Mouse (Mus musculus) gonadal fat pad, adult 2 months (tissue): ENCODE results near the gene Ubtf. TPM values are rescaled to one million over a fixed set of nuclear protein-coding genes. Genes with fewer than 3 reads are reported as not detected.
"Not testable (repeated sequence)": the region's sequence is repeated elsewhere in the genome, so short reads cannot be mapped to it uniquely, and the experiment has no call there.

Source experiments
- DNase-seq: peaks from one replicate; pipeline ENCODE4 v3.0.0-alpha.2; 2012; ENCODE audit warnings: low read depth
- polyA plus RNA-seq: library from polyadenylated mRNA; depleted of rRNA; stranded (reverse); fragments of >200 nt; gene quantifications from 2 replicates; pipeline ENCODE4 v1.2.3, GENCODE M21; 2012

The Ubtf gene
- polyA plus RNA-seq, 1 experiment = 27.5 TPM

DNA sequence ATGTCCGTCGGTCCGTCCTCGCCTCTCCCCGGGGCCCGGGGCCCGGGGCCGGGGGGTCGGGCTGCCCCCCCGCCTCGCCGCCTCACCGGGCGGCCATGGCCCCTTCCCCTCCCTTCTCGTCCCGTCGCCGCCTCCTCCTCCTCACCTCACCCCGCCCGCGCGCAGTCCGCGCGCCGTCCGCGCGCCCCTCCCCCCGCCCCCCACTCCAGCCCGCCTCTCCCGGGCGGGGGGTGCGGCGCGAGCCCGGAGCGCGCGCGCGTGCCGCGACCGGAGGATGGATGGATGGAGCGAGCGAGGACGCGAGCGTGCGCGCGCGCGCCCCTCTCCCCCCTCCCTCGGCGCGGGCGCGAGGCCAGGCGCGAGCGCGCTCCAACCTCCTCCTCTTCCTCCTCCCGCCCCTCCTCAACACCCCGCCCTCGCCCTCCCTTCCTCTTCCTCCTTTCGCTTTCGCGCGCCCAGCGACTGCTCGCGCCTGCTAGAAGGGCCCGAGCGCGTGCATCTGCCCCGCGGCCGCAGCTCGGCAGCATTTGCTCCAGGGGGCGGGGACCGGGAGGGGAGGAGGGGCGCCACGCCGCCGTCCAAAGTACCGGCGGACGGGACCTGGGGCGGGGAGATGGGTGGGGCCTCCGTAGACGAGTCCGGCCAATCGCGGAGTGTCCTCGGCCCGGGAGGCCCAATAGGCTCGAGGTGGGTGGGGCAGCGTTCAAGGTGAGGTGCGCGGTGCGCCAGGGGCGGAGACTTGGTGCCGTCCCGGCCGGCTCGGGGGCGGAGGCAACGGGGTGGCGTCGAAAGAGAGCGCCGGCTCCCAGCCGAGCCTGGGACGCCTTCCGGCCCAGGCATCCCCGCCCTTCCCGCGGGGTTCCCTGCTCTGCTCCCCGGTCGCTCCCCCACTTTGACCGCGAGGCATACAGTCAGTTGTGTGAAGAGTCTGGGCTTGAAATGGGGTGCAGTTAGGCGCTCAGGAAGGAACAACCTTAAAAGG, 22.8 kb downstream of the Ubtf start, which contains the start of gene Atxn7l3:
Gene Atxn7l3 (minus strand): TSS at position 141 of the 982 bp plus-strand sequence.
- DNase-seq = no peak

DNA sequence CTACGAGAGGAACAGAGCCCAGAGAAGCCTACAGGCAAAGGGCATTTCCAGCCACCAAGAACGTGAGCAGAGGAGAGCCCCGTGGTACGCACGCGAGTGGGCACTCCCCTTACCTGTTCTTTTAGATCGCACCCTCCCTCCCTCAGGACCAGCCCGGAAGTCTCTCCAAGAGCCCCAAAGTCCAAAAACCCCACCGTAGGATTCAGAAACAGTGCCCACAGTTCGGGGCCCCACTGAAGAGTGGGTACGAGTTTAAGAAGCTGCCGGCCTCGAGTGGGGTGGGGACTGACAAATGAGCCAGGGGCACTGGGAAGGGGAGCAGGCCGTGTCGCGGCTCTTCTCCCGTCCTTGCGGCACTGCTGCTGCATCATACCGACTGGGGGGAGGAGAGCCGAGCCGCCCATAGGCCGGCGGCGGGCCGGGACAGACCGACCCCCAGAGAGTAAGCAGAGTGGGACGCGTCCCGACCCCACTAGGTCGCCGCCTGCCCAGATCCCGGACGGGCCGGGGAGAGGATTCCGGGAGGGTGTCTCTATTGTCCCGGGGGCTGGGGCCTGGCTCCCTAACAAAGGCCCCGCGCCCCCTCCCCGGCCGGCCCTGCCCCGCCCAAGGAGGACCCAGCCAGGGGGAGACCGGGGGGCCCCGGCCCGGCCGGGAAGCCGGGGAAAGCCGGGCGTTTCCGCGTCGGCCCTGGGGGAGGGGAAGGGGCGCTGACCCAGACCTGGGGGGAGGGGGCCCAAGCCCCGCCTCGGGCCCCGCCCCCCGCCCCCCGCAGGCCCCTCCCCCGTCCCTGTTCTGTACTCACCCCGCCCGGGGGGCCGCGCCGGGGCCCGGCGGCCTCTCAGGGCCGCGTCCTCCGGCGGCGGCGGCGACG, 23.7 kb downstream of the Ubtf start:
- no peak for DNase-seq

DNA sequence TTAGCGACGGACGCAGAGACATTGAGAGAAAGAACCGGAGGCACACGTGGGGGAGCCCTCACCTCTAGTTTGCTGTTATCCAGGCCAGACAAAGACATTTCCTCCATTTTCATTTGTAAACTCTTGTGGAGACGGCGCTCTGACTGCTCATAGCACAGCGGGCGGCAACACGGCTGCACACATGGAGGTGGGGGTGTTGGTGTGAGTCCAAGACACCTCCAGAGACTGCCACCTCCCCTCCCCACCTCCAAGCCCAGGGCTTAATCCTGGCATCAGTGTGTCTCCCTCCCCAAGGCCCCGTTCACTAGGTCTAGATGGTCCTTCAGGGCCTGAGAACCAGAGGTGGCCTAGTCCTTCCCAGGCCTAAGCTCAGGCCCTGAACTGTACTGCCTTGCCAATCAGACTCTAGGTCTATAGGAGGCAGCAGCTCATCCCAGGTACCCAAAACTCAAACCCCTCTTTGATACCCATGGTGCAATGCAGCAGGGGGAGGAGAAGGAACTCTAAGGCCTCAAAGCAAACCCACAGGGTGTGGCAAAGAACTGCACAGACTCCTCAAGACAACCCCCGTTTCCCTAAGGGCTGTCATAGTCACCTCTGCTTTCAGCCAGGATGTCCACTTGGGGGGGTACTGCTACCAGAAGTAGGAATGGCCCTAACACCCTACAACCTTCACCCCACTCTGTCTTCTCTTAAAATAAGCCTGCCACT, 24.5 kb downstream of the Ubtf start:
- DNase-seq = no peak

DNA sequence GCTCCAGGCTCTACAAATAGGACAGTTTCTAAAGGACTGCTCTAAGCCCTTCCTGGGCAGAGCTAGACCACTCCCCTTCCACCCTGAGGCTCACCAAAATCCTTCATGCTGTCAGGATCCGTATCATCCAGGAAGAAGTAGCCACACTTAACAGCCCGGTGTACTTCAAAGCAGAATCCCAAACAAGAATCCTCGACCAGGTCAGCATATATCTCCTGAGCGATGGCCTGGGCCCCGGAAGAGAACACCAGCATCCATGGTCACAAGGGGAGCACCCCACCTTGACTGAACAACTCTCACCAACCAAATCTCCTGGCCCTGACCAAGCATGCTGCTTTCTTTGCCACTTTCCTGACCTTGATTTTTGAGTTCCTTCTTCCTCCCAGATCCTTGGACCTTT, 25.1 kb downstream of the Ubtf start:
- no peak for DNase-seq

DNA sequence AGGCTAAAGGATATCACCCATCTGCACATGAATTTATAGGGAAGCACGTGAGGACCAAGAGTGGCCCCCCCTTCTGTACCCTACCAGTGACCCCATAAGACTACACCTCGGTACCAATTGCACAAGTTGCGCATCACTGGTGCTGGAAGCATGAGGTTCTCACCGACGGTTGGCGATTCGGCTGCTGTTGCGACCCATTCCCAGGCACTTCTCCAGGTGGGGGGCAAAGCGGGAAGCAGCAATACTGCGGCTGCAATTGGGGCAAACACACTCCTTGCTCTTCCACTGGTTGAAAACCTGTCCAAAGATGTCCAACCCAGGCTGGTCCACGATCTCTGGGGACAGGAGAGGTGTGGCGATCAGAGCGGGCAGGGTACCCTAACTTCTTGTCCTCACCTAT, 25.6 kb downstream of the Ubtf start:
- DNase-seq = no peak

DNA sequence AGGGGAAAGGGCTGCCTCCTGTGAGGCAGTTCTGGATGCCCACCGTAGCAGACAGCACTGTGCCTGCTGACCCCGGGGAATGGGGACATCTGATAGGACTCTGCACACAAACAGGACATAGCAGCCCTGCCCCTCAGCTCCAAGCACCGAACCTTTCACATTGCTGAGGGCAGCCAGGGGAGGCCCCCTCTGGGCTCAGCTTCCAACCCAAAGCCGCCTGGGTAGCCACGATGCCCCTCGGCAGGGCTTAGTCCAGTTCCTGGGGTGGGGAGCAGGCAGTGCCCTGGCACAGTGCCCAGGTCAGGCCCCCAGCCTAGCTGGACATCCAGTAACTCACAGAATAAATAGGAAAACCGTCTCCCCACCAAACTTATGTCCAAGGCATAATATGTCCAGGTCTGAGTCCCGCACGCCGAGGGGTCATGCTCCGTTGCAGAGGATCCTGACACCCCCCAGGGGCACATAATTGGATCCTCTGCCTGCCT, 28.4 kb downstream of the Ubtf start:
- no peak for DNase-seq

DNA sequence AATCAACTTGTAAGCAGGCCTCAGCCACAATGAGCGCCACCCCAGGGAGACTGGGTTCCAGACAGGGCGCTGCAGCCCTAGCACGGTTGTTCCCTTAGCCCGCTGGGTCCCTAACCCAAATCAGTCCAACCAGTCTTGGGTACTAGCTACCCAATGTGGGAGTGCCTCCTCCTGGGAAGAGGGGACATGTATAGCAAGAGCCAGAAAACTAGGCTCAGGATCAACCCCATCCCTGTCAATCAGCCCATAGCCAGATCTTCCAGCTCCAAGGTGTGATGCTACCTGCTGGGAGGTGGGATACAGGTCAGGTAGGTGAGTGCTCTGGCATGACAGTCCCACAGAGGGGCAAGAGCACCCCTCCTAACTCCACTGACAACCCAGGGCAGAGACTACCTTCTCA, 29.4 kb downstream of the Ubtf start:
- DNase-seq = no peak

DNA sequence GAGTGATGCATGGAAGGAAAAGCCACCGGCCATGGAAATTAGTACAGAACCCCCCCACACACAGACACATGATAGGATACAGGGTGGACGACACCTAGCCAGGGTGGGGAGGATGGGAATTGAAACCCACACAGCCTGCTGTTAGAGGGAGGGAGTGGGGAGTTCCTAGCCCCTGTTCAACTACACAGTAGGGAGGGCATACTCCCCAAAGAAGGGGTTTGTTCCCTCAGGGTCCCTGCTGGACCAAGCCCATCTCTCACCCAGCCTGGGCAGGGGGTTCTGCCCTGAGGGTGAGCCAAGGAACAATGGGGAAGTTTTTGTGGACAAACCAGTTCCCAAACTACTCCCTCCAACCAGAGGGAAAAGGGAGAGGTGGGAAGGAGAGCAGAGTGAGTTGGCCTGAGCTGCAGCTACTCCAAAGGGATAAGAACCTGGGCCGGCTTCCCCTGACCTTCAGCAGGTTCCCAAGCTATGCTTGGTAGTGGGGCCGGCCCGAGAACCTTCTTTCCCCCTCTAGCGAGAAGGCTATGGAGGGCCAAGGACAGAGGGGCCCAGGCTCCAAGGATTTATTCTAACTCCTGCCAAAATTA, 29.9 kb downstream of the Ubtf start:
- no peak for DNase-seq

DNA sequence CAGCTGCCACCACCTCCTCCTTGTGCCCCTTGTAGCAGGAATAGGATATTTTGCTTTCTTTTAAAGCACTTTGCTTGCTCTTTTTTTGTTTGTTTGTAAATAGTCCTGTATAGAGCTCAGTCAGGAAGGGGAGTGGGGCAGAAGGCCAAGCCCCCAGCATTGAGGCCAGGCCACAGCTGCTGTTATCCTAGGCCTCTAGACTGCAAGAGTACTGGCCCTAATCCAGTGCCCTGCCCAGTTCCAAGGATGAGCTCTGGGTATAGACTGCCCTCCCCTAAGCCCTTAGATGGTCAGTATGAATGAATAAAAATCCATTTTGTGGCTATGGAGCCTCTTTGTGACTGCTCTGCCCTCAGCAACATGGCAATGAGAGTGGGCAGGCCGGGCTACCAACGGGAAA, 30.6 kb downstream of the Ubtf start:
- DNase-seq = no peak

DNA sequence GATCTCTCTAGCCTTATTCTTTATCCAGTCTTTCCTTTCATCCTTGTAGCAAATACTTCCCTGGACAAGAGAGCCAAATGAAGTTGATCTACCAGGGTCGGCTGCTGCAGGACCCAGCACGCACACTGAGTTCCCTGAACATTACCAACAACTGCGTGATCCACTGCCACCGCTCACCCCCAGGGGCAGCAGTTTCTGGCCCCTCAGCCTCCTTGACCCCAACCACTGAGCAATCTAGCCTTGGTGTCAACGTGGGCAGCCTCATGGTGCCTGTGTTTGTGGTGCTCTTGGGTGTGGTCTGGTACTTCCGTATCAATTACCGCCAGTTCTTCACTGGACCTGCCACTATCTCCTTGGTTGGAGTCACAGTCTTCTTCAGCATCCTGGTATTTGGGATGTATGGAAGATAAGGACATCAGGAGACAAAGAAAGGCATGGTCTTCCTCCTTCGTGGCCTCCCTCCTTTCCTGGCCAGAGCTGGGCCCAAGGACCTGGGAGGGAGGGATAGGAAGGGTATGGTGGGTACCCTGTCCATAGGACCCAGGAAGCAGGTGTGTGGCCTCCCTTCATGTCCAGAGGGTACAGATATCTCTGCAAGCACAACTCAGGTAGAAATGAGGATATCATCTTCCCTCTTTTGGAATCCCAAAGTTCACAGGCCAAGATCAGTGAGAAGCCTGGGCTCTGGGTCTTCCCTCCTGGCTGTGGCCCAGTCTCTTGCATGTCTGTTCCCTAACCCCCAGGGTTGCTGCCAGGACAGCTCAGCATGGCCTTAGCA, 31.3 kb downstream of the Ubtf start:
- DNase-seq = no peak

DNA sequence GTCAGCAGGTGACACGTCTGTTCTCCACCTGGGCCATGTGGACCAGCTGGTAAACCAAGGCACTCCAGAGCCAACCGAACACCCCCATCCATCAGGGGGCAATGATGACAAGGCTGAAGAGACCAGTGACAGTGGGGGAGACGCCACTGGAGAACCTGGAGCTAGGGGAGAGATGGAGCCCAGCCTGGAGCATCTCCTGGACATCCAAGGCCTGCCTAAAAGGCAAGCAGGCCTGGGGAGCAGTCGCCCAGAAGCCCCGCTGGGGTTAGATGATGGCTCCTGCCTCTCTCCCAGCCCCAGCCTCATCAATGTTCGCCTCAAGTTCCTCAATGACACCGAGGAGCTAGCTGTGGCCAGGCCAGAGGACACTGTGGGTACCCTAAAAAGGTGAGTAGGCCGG, 32.1 kb downstream of the Ubtf start:
- no peak for DNase-seq

DNA sequence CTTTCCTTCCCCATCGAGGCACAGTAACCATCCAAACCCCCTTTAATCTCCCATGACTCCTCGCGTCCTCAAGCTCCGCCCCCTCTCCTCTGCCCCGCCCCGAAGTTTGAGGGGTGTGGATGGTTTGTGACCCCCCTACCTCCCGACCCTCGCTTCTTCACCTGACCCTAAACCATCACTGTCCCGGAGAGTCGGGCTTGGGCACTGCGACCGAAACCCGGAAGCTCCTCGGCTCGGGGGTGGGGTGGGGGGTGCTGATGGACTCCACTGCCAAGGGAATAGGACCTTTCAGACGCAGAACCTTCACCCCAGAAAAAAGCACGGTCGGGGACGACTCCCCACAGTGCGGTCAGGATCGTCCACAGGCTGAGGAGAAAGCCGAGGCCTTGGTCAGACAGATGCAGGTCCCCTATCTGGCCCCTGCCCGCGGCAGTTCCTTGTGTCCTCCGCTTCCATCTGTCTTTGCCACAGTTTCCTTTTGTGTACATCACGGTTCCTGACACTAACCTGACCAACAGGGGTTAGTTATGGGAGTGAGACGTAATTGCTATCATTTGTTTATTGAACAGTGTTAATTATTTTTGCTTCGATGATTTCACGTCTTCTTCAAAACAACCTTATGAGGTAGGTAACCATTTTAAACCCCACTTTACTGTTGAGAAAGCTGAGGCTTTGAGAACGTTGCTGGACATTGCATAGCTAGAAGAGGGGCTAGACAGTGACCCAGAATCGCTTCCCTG, 34.3 kb downstream of the Ubtf start:
- DNase-seq = no peak

DNA sequence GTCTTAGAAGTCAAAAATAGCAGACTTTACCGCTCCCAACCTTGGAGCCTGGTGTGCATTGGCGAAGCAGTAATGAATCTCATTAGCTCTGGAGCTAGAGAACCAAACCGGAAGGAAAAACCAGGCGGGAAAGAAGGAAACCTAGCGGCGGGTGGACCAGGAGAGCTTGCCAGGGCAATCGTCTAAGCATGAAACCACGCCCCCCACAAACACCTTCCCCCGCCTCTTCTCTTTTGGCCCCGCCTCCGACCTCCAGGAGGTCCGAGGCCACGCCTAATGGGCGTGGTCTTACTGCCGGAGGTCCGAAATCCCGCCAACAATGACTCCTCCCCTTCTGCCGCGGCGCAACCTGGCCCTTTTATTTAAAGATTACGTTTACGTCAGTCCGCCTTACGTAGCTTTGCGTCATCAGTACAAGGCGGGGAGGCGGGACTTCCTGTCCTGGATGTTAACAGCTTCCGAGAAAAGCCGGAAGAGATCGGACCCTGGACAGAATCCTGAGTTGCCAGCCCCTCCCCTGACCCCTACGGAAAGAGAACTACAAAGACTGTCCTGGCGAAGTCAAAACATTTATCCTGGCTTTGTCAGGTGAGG, 34.9 kb downstream of the Ubtf start, which contains the start of gene Tmub2:
Gene Tmub2 (plus strand): TSS at position 431 of the 594 bp plus-strand sequence.
- DNase-seq = no peak

DNA sequence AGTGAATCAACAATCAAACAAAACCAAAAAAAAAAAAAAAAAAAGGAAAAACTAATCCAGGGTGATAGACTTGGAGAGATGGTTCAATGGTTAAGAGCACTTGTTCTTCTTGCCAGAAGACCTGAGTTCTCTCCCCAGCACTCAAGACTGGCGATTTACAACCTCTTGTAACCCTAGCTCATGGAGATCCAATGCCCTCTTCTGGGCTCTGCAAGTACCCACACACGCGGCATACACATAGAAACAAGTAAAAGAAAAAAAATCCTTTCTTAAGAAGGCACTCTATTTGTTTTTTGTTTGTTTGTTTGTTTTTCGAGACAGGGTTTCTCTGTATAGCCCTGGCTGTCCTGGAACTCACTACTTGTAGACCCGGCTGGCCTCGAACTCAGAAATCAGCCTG, 35.6 kb downstream of the Ubtf start:
- DNase-seq = no peak

DNA sequence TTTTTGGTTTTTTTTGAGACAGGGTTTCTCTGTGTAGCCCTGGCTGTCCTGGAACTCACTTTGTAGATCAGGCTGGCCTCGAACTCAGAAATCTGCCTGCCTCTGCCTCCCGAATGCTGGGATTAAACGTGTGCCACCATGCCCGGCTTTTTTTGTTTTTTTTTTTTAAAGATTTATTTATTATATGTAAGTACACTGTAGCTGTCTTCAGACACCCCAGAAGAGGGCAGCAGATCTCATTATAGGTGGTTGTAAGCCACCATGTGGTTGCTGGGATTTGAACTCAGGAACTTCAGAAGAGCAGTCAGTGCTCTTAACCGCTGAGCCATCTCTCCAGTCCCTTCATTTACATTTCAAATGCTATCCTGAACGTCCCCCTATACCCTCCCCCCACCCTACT, 39.3 kb downstream of the Ubtf start:
- not testable (repeated sequence) for DNase-seq

DNA sequence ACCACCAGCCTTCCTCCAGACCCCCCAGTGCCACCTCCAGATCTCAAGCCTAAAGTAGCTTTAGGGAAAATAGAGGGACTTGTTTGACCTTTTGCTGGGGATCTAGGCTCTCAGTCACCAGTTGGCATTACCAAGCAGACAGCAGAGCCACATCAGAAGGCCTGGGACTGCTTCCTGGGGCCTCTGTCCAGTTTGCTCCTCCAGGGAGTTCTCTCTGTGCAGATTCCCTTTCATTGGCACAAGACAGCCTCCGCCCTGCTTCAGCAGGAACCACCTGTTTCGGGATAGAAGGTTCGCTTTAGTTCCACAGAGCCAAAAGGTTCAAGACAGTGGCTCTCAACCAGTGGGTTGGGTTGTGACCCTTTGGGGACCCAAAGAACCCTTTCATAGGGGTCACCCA, 39.9 kb downstream of the Ubtf start:
- DNase-seq = no peak

DNA sequence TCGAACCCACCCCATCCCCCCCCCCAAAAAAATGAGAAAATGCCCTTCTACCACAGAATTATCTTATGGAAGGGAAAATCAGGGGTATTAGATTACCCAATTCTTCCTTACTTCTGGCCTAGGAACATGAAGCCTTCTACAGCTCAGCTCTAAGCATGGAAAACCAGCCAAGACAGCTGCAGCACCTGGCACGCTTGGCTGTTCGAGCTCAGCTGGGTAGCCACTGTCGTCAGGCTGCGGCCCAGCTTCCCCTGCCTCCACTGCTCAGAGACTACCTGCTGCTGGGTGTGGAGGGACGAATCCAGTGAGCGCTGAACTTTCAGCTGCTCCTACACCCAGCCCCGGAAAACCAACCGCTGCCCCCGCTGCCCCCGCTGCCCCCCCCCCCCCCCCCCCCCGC, 41.8 kb downstream of the Ubtf start:
- DNase-seq = no peak

DNA sequence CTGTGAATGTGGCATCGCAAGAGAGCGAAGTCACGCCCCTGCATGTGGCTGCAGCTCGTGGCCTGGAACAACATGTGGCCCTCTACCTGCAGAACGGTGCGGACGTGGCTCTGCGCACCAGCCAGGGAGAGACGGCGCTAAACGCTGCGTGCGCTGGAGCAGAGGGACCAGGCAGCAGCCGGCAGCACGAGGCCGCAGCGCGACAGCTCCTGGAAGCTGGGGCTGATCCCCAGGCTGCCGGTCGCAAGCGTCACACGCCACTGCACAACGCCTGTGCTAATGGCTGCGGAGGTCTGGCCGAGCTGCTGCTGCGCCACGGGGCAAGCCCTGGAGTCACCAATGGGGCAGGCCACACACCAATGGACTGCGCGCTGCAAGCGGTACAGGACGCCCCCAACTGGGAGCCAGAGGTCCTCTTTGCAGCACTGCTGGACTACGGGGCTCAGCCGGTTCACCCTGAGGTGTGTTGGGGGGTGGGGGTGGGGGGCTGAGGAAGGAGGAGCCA, 43.1 kb downstream of the Ubtf start:
- no peak for DNase-seq
